Mouse (Mus musculus): ENCODE data around the gene 2410004B18Rik. TPM values are rescaled to one million over a fixed set of nuclear protein-coding genes. Genes with fewer than 3 reads are reported as not detected.

The 2410004B18Rik gene
- total and polyA plus RNA-seq, 2 experiments from 2014 or later, result 57.5 to 97.3 TPM

DNA sequence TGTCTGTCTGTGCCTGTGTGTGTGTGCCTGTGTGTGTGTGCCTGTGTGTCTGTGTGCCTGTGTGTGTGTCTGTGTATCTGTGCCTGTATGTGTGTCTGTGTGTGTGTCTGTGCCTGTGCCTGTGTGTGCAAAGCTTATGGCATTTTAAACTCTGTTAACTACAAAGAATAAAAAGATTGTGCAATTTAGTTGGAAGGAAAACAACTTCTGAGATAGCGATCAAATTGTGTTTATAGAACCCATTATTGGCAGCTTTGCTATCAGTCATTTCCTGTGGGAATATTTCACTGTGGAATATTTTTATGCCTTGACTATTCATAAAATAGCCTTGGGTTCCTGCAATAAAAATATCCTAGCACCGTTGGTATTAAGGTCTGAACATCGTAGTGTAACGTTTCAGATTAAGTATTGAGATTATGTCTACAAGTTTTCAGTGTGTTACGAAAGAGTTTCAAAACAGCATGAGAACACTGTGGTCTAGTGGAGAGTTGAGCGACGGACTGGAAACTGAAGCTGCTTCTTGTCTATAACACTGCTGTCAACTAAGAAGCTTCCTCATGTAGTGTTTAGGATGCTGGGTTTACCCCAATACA lies 47.6 kb downstream of the 2410004B18Rik start:
- no peak for DNase-seq
- Histone ChIP-seq H3K9ac (no peak overlapping the region), H3K27ac (ENCODE audit: low read depth, low read length) (no peak overlapping the region), H3K4me1 (ENCODE audit: insufficient read depth) (peaks cover 15% of the 10 kb centered on the region), H3K9me3 (ENCODE audit: low read length) (no peaks in the 10 kb centered on the region), H3K4me3 (ENCODE audit: low read depth, low read length) (no peak overlapping the region), H3K27me3 (ENCODE audit: insufficient read depth, low read length) (peaks cover 5% of the 10 kb centered on the region; the same call in 1 of the 2 replicates), H3K36me3 (ENCODE audit: insufficient read depth) (no peaks in the 10 kb centered on the region), H3K4me2 (ENCODE audit: low read depth) (no peak overlapping the region)
- TF ChIP-seq CTCF (IDR thresholded peaks at IDR 0.05; ENCODE audit: low read depth), result no peak
- 89% methylated on average over 7 of the region's 7 CpGs for WGBS
- no peak for ATAC-seq

DNA sequence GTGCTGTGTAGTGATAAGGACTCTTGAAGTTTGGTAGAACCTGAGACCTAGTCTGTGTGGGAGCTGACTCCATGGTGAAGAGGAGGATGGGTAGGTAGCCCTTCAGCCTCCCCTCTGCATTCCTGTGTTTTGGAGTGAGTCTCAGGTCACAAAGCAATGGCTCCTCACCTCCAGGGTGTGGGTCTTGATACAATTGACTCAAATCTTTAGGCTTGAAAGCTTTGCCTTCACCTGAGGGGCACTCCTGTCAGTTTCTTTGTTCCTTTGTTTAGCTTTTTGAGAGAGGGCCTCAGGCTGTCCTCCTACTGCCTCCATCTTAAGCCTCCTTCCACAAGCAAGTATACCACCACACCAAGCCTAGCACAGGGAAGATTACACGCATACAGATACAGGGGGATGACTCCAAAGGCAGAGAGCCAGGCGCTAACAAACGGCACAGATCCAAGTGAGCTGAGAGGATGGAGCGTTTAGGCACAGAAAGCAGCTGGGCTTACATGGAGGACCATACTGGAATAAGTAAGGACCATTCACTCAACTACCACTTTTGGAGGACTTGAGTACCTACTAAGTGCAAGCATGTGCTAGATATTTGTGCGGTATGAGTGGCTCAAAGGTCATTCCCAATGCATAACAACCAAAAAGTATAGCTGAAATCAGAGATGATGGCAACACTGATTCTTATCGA lies 48.6 kb downstream of the 2410004B18Rik start:
- 49% methylated on average over 6 of the region's 6 CpGs for WGBS
- H3K27me3 ChIP-seq (ENCODE audit: insufficient read depth, low read length), result peaks cover 5% of the 10 kb centered on the region; the same call in 1 of the 2 replicates
- no peak for DNase-seq
- H3K9me3 ChIP-seq (ENCODE audit: low read length), result no peaks in the 10 kb centered on the region
- ATAC-seq, result no peak
- no peaks in the 10 kb centered on the region for H3K36me3 ChIP-seq (ENCODE audit: insufficient read depth)
- no peak overlapping the region for H3K9ac ChIP-seq
- no peak for TF ChIP-seq CTCF (IDR thresholded peaks at IDR 0.05; ENCODE audit: low read depth)
- H3K4me1 ChIP-seq (ENCODE audit: insufficient read depth), result peaks cover 15% of the 10 kb centered on the region
- H3K4me3 ChIP-seq (ENCODE audit: low read depth, low read length), result no peak overlapping the region
- H3K27ac ChIP-seq (ENCODE audit: low read depth, low read length), result no peak overlapping the region
- no peak overlapping the region for H3K4me2 ChIP-seq (ENCODE audit: low read depth)

DNA sequence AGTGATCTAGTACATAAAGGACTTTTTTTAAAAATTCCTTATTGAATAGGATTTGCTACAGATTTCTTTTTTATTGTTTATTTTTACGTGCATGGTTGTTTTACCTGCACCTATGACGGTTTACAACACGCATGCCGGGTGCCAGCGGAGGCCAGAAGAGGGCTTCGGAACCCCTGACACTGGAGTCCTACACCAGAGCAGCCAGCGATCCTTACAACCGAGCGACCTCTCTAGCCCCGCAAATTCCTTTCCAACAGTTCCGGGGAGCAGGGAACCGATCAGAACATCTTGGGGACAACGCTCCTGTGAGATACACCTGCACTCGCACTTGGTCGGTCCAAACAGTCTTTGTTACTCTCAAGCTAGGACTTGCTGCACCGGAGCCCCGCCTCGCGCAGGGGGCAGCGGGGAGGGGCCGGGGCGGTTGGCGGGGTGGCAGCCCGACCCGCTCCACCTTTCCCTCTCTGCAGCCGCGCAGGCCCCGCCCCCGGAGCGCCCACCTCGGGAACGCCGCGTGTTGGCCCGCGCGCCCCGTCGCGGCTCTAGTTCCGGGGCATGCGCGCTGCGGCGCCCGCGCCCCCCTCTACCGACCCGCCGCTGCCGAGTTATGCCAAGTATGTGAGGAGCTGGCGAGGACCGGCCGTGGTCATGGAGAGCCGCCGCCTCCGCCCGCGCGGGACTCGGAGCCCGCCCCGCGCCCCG lies 49.6 kb downstream of the 2410004B18Rik start, which contains the start of gene Syde2:
Gene Syde2 (plus strand): TSS at position 603 of the 702 bp plus-strand sequence.
- WGBS, result 2% methylated on average over 64 of the region's 65 CpGs
- H3K27me3 ChIP-seq (ENCODE audit: insufficient read depth, low read length), result peaks cover 5% of the 10 kb centered on the region; the same call in 1 of the 2 replicates
- no peak for TF ChIP-seq CTCF (IDR thresholded peaks at IDR 0.05; ENCODE audit: low read depth)
- peak within 1 kb of the TSS; percentile 67 for H3K9ac ChIP-seq
- peak within 1 kb of the TSS; percentile 79 for H3K4me2 ChIP-seq (ENCODE audit: low read depth)
- DNase-seq (peak; percentile 84), ATAC-seq (peak; percentile 90)
- no peaks in the 10 kb centered on the region for H3K9me3 ChIP-seq (ENCODE audit: low read length)
- H3K36me3 ChIP-seq (ENCODE audit: insufficient read depth), result no peaks in the 10 kb centered on the region
- peaks cover 15% of the 10 kb centered on the region for H3K4me1 ChIP-seq (ENCODE audit: insufficient read depth)
- peak within 1 kb of the TSS; percentile 57; the same call in 1 of the 2 replicates for H3K27ac ChIP-seq (ENCODE audit: low read depth, low read length)
- peak within 1 kb of the TSS; percentile 70 for H3K4me3 ChIP-seq (ENCODE audit: low read depth, low read length)

DNA sequence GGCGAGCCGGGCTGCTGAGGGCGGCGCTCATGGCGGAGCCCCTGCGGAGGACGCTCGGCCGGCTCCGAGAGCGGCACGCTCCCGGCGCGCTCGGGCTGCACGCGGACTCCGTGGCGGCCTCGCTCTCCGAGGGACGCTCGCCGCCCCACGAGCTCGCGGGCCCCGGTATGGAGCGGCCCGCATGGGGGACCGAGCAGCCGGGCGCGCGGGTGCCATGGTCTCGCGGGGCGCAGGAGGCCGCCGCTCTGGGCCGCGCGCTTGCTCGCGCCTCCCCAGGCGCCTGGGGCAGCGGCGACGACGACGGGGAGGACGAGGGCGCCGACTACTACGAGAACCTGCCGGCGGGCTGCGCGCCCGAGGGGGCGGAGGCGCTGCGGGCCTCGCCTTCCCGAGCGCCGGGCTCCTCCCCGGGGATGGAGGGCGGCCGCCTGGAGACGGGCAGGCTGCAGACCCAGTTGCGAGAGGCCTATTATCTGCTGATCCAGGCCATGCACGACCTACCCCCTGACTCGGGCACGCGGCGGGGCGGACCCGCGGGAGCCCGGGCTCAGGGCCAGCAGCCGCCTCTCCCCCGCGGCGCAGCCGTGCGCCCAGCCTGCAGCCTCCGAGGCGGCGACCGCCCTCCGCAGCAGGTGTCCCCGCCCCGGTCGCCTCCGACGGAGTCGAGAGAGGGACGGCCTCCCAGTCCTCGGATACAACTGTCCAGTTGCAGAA lies 50.3 kb downstream of the 2410004B18Rik start:
- Histone ChIP-seq H3K36me3 (ENCODE audit: insufficient read depth) (no peaks in the 10 kb centered on the region), H3K27me3 (ENCODE audit: insufficient read depth, low read length) (peaks cover 5% of the 10 kb centered on the region; the same call in 1 of the 2 replicates), H3K4me1 (ENCODE audit: insufficient read depth) (peaks cover 15% of the 10 kb centered on the region), H3K27ac (ENCODE audit: low read depth, low read length) (peak overlapping the region; percentile 57; the same call in 1 of the 2 replicates), H3K4me3 (ENCODE audit: low read depth, low read length) (peak overlapping the region; percentile 70), H3K4me2 (ENCODE audit: low read depth) (peak overlapping the region; percentile 79), H3K9ac (peak overlapping the region; percentile 67), H3K9me3 (ENCODE audit: low read length) (no peaks in the 10 kb centered on the region)
- WGBS, result 1% methylated on average over 75 of the region's 101 CpGs
- DNase-seq (peak; percentile 67), ATAC-seq (peak; percentile 82)
- TF ChIP-seq CTCF (IDR thresholded peaks at IDR 0.05; ENCODE audit: low read depth), result no peak

DNA sequence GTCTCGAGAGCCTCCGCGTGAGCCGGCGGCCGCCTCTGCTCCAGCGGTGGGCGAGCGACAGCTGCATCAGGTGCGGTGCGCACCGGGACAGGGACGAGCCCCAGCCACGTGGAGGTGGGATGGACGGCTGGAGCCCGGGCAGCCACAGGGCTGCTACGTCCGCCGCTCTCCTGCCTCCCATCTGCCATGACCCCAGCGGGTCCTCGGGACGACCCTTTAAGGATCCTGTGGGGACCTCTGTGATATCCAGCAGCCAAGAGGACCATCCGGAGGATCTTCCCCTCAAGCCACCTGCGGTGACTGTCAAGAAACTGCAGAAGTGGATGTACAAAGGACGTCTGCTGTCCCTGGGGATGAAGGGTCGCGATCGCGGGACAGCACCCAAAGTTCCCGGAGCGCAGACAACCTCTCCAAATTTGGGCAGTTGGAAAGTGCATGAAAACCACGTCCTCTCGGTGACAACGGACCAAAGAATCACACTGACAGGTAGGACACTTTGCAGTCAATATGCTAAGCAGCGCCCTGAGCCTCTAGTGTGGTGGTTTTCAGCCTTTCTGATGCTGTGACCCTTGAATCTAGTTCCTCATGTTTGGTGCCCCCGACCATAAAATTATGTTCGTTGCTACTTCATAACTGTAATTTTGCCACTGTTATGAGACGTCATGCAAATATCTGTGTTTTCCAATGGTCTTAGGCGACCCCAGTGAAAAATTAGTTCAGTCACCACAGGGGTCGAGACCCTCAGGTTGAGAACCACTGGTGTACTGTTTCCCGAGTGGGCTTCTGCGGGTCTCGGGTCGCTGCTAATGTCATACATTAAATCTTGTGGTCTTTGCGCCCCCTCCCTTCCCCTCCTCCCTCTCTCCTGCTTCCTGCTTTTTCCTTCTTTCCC lies 51.1 kb downstream of the 2410004B18Rik start:
- no peaks in the 10 kb centered on the region for H3K9me3 ChIP-seq (ENCODE audit: low read length)
- peaks cover 5% of the 10 kb centered on the region; the same call in 1 of the 2 replicates for H3K27me3 ChIP-seq (ENCODE audit: insufficient read depth, low read length)
- no peak overlapping the region for H3K27ac ChIP-seq (ENCODE audit: low read depth, low read length)
- no peaks in the 10 kb centered on the region for H3K36me3 ChIP-seq (ENCODE audit: insufficient read depth)
- WGBS, result under 1% methylated on average over 44 of the region's 45 CpGs
- TF ChIP-seq CTCF (IDR thresholded peaks at IDR 0.05; ENCODE audit: low read depth), result no peak
- ATAC-seq, result no peak
- peak overlapping the region; percentile 67 for H3K9ac ChIP-seq
- peaks cover 15% of the 10 kb centered on the region for H3K4me1 ChIP-seq (ENCODE audit: insufficient read depth)
- H3K4me3 ChIP-seq (ENCODE audit: low read depth, low read length), result peak overlapping the region; percentile 70
- peak overlapping the region; percentile 79 for H3K4me2 ChIP-seq (ENCODE audit: low read depth)
- peak; percentile 16 for DNase-seq
